Mouse (Mus musculus) heart, embryonic 14.5 days (tissue): ENCODE data around the gene Ece1. TPM values are rescaled to one million over a fixed set of nuclear protein-coding genes. Genes with fewer than 3 reads are reported as not detected.

ENCODE experiments used
- ATAC-seq: fragments of 200-750 bp; cut with Nextera tagmentation; 2 replicates; pipeline ENCODE4 v1.8.0; 2017; ENCODE audit warnings: low read depth, moderate TSS enrichment; ENCODE audit not compliant: insufficient number of reproducible peaks, insufficient read depth, low FRiP score
- H3K27ac ChIP-seq, 2 experiments: fragments of 200-500 bp in 1 of 2; fragments of 300-500 bp in 1 of 2; sonication (generic) in 1 of 2; replicated peaks in 1 of 2; 2 replicates each; pipeline ENCODE4 v1.5.1; 2012 to 2014; ENCODE audit warnings: low read depth in 2 of 2, low read length in 2 of 2, control low read depth in 1 of 2, mild to moderate bottlenecking in 1 of 2, mixed read lengths in 1 of 2; ENCODE audit not compliant: control insufficient read depth in 1 of 2, insufficient read depth in 1 of 2
- H3K27me3 ChIP-seq: fragments of 300-500 bp; sonication (generic); 2 replicates; pipeline ENCODE4 v1.6.1; 2014; ENCODE audit warnings: mild to moderate bottlenecking, low read length, control low read depth; ENCODE audit not compliant: control insufficient read depth, insufficient read depth
- H3K36me3 ChIP-seq: fragments of 300-500 bp; sonication (generic); 2 replicates; pipeline ENCODE4 v1.6.1; 2014; ENCODE audit warnings: mild to moderate bottlenecking, control low read depth, low read length, mixed read lengths; ENCODE audit not compliant: control insufficient read depth, insufficient read depth
- H3K4me1 ChIP-seq, 2 experiments: fragments of 200-500 bp in 1 of 2; fragments of 300-500 bp in 1 of 2; sonication (generic) in 1 of 2; 2 replicates each; pipeline ENCODE4 v1.6.1; 2012 to 2014; ENCODE audit warnings: low read length in 2 of 2, control low read depth in 1 of 2, mixed read lengths in 1 of 2; ENCODE audit not compliant: control insufficient read depth in 2 of 2, insufficient read depth in 2 of 2
- H3K4me2 ChIP-seq: fragments of 300-500 bp; sonication (generic); 2 replicates; pipeline ENCODE4 v1.6.1; 2014; ENCODE audit warnings: mild to moderate bottlenecking, low read length
- H3K4me3 ChIP-seq, 2 experiments: fragments of 200-500 bp in 1 of 2; fragments of 300-500 bp in 1 of 2; sonication (generic) in 1 of 2; 2 replicates each; pipeline ENCODE4 v1.5.1; 2012 to 2014; ENCODE audit warnings: low read length in 2 of 2, mild to moderate bottlenecking in 2 of 2, control low read depth in 1 of 2, low read depth in 1 of 2, moderate library complexity in 1 of 2; ENCODE audit not compliant: control insufficient read depth in 1 of 2, insufficient read depth in 1 of 2
- H3K9ac ChIP-seq: fragments of 300-500 bp; sonication (generic); 2 replicates; pipeline ENCODE4 v1.6.1; 2014; ENCODE audit warnings: mild to moderate bottlenecking, low read length
- H3K9me3 ChIP-seq: fragments of 300-500 bp; sonication (generic); 2 replicates; pipeline ENCODE4 v1.6.1; 2016; ENCODE audit warnings: low read length, control low read depth; ENCODE audit not compliant: control insufficient read depth
- WGBS: fragments of 180-500 bp; shearing (Covaris S2); extraction: QIAGEN DNeasy Blood & Tissue Kit; methylation state at CpG from one replicate; pipeline ENCODE4 v1.1.7; 2014; 5-methylcytosine and 5-hydroxymethylcytosine counted together
- polyA plus RNA-seq: library from polyadenylated mRNA; unstranded; fragments of >200 nt; fragmentation: Nextera tagmentation; extraction: Ambion mirVana; gene quantifications from 2 replicates; pipeline ENCODE4 v1.2.1, GENCODE M21; 2014

Ece1 gene
- polyA plus RNA-seq, 1 experiment from 2014 or later: 92.8 TPM

- no peak overlapping the region for H3K27ac ChIP-seq
- H3K9ac ChIP-seq: no peak overlapping the region
- H3K4me2 ChIP-seq: no peak overlapping the region
- no peak overlapping the region for H3K4me3 ChIP-seq
- no peaks in the 10 kb centered on the region for H3K9me3 ChIP-seq
- no peaks in the 10 kb centered on the region for H3K36me3 ChIP-seq
- no peaks in the 10 kb centered on the region for H3K27me3 ChIP-seq
- H3K4me1 ChIP-seq: peaks cover 0 to 2% of the 10 kb centered on the region in 2 experiments; a peak in 1 of 4 replicates
- 74% methylated on average over 9 of the region's 9 CpGs for WGBS
- ATAC-seq: no peak
These were observed 6.2 kb upstream of the Ece1 start for GRCm38 (mm10) chr4:137855741-137856341.

GRCm38 (mm10) chr4:137857116-137857515 is 4.9 kb upstream of the Ece1 start:
- no peak for ATAC-seq
- 43% methylated on average over 7 of the region's 7 CpGs for WGBS

DNA sequence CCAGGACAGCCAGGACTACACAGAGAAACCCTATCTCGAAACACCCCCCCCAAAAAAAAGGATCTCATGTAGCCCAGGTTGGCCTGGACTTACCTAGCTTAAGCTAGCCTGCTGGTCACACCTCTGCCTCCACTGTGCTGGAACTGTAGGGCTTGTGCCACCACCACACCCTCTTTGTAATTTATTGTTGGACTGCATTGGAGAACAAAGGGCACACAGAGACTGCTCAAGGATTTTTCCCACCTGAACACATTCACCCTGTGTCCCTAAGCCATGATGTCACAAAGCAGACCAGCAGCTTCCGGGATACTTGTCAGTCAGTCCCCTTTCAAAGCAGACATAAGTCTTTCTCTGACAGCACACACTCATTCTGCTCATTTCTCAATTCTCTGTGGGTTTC is 3.7 kb upstream of the Ece1 start:
- WGBS: 79% methylated on average over 2 of the region's 2 CpGs
- Histone ChIP-seq H3K9me3 (no peaks in the 10 kb centered on the region), H3K27me3 (no peaks in the 10 kb centered on the region), H3K4me3 (no peak overlapping the region), H3K36me3 (no peaks in the 10 kb centered on the region), H3K27ac (no peak overlapping the region), H3K9ac (no peak overlapping the region), H3K4me1 (peaks cover 0 to 2% of the 10 kb centered on the region in 2 experiments; a peak in 1 of 4 replicates), H3K4me2 (no peak overlapping the region)
- no peak for ATAC-seq

More at GRCm38 (mm10) chr4:137857116-137857515, 4.9 kb upstream of the Ece1 start:
- Histone ChIP-seq H3K4me3 (no peak overlapping the region), H3K4me1 (peaks cover 0 to 3% of the 10 kb centered on the region in 2 experiments; a peak in 1 of 4 replicates), H3K27ac (no peak overlapping the region), H3K27me3 (no peaks in the 10 kb centered on the region), H3K36me3 (no peaks in the 10 kb centered on the region), H3K4me2 (no peak overlapping the region), H3K9ac (no peak overlapping the region), H3K9me3 (no peaks in the 10 kb centered on the region)

GRCm38 (mm10) chr4:137861461-137862011 is 501 bp upstream of the Ece1 start:
- peak; percentile 32; the same call in 1 of the 2 replicates for ATAC-seq
- 13% methylated on average over 17 of the region's 17 CpGs for WGBS
- peak overlapping the region; percentile 83 for H3K4me2 ChIP-seq
- H3K9me3 ChIP-seq: no peaks in the 10 kb centered on the region
- peaks cover 10 to 14% of the 10 kb centered on the region in 2 experiments; a peak in 2 of 4 replicates for H3K4me1 ChIP-seq
- H3K36me3 ChIP-seq: no peaks in the 10 kb centered on the region
- peak overlapping the region; percentile 68 to 69 for H3K4me3 ChIP-seq
- no peaks in the 10 kb centered on the region for H3K27me3 ChIP-seq
- no peak overlapping the region for H3K27ac ChIP-seq
- H3K9ac ChIP-seq: peak overlapping the region; percentile 81

DNA sequence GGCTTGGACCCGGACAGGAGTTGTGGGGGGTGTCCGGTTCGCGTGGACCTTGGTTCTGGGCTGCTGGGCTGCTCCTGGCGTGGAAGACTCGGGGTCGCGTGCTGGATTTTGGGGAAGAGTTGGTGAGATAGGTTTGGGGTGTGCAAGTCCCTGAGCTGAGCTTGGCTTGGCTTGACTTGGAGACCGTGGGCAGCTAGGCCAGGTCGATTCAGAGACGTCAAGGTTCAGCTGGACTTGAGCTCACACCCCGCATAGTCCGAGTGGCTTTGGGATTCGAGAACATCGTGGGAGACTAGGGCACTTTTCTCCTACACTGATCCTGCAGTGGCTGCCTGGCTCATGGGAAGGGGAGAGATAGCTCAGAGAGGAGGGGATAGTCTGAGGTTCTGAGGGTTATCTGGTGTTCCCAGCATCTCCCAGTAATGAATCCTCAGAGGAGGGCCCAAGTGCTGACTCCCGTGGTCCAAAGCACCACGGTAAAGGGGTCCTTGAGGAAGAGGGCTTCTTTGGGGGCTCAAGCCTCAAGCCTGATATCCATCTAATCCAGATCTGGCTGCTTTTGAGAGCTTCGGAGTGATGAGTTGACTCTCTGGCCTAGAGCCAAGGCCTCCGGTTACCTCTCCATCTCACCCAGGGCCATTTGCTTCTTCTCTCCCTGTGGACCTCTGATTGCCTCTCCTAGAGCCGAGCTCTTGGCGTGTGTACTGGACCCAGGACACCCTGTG is 641 bp downstream of the Ece1 start:
- ATAC-seq: no peak
- no peaks in the 10 kb centered on the region for H3K36me3 ChIP-seq
- peak overlapping the region; percentile 68 to 69 for H3K4me3 ChIP-seq
- H3K4me1 ChIP-seq: peaks cover 17% of the 10 kb centered on the region in 2 experiments; a peak in 3 of 4 replicates
- H3K27me3 ChIP-seq: no peaks in the 10 kb centered on the region
- 11% methylated on average over 21 of the region's 21 CpGs for WGBS
- H3K27ac ChIP-seq: 0 out of 4 replicates have a peak overlapping the region, but pooled peaks of 1 of the 2 experiments have one; percentile 19
- peak overlapping the region; percentile 83 for H3K4me2 ChIP-seq
- H3K9me3 ChIP-seq: no peaks in the 10 kb centered on the region
- H3K9ac ChIP-seq: peak overlapping the region; percentile 81

DNA sequence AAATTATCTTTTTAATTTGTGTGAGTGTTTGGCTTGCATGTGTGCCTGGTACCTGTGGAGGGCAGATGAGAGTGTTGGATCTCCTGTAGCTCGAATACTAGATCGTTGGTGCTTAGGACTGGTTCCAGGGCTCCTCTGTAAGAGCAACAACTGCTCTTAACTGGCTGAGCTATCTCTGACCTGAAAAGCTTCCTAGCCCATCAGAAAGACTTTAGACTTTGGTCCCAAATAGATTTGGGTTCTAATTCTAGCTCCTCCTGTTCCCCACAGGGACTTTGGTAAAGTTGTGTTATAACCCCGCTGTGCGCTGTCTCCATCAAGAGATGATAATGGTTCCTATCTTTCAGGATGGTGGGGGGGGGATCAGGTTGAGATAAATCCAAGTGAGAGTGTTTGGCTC is 2.0 kb downstream of the Ece1 start:
- Histone ChIP-seq H3K9me3 (no peaks in the 10 kb centered on the region), H3K27me3 (no peaks in the 10 kb centered on the region), H3K4me2 (peak overlapping the region; percentile 83), H3K4me3 (peak overlapping the region in 1 of 2 experiments; percentile 69; a peak in 1 of 4 replicates), H3K4me1 (peaks cover 17 to 20% of the 10 kb centered on the region in 2 experiments; a peak in 3 of 4 replicates), H3K36me3 (no peaks in the 10 kb centered on the region), H3K27ac (no peak overlapping the region), H3K9ac (no peak overlapping the region)
- no peak for ATAC-seq
- 74% methylated on average over 4 of the region's 4 CpGs for WGBS

GRCm38 (mm10) chr4:137864769-137865168 is 2.7 kb downstream of the Ece1 start:
- no peaks in the 10 kb centered on the region for H3K9me3 ChIP-seq
- H3K36me3 ChIP-seq: no peaks in the 10 kb centered on the region
- peak overlapping the region; percentile 35 for H3K9ac ChIP-seq
- peak overlapping the region; percentile 7 to 13; a peak in 2 of 4 replicates for H3K27ac ChIP-seq
- H3K4me1 ChIP-seq: peaks cover 21 to 26% of the 10 kb centered on the region in 2 experiments; a peak in 3 of 4 replicates
- 24% methylated on average over 9 of the region's 9 CpGs for WGBS
- peak overlapping the region; percentile 83 for H3K4me2 ChIP-seq
- no peaks in the 10 kb centered on the region for H3K27me3 ChIP-seq
- H3K4me3 ChIP-seq: peak overlapping the region; percentile 0 to 7; a peak in 2 of 4 replicates
- no peak for ATAC-seq
